Comparison of ENCODE assay signal across 8 mouse cellular contexts in genomic region chr7:58397992-58398391, GRCm38 (mm10).
DNase-seq lines count a peak whose midpoint lies in the region; ATAC-seq and TF ChIP-seq lines count a peak whose summit lies in the region.

No protein-coding gene starts in this region.

- H3K4me3 ChIP-seq in kidney, postnatal 0 days (replicated peaks; ENCODE audit: low read depth, low read length), result peak overlapping the region; percentile 50
- no peak overlapping the region; the same call in 1 of the 2 replicates for H3K4me3 ChIP-seq in kidney, adult 2 months (ENCODE audit: insufficient read depth, low read depth, low read length)
- peak overlapping the region; percentile 56 for H3K4me3 ChIP-seq in embryonic facial prominence, embryonic 14.5 days (ENCODE audit: low read depth, low read length)
- peak overlapping the region; percentile 56 for H3K4me3 ChIP-seq in limb, embryonic 13.5 days

- H3K9ac ChIP-seq in kidney, postnatal 0 days (ENCODE audit: low read depth, low read length), result peak overlapping the region; percentile 55; the same call in 1 of the 2 replicates
- H3K9ac ChIP-seq in embryonic facial prominence, embryonic 14.5 days (ENCODE audit: low read depth, low read length), result peak overlapping the region; percentile 71
- H3K9ac ChIP-seq in limb, embryonic 13.5 days, result peak overlapping the region; percentile 70

- H3K4me1 ChIP-seq in kidney, postnatal 0 days (replicated peaks; ENCODE audit: insufficient read depth, low read length), result no peaks in the 10 kb centered on the region
- H3K4me1 ChIP-seq in kidney, adult 2 months (ENCODE audit: control insufficient read depth, insufficient read depth, low read length), result peaks cover 8% of the 10 kb centered on the region
- no peaks in the 10 kb centered on the region for H3K4me1 ChIP-seq in embryonic facial prominence, embryonic 14.5 days (ENCODE audit: control insufficient read depth, insufficient read depth, low read length)
- H3K4me1 ChIP-seq in limb, embryonic 13.5 days, result peaks cover 12% of the 10 kb centered on the region; the same call in 1 of the 2 replicates

- no peaks in the 10 kb centered on the region for H3K27me3 ChIP-seq in kidney, postnatal 0 days (ENCODE audit: insufficient read depth, low read length)
- H3K27me3 ChIP-seq in kidney, adult 2 months (replicated peaks; ENCODE audit: control insufficient read depth, insufficient read depth, low read length), result no peaks in the 10 kb centered on the region
- H3K27me3 ChIP-seq in embryonic facial prominence, embryonic 14.5 days (replicated peaks; ENCODE audit: control insufficient read depth, insufficient read depth, low read length), result no peaks in the 10 kb centered on the region
- H3K27me3 ChIP-seq in limb, embryonic 13.5 days, result no peaks in the 10 kb centered on the region

- H3K27ac ChIP-seq in kidney, postnatal 0 days, result no peak overlapping the region
- H3K27ac ChIP-seq in kidney, adult 2 months (ENCODE audit: insufficient read depth, low read depth, low read length), result no peak overlapping the region
- H3K27ac ChIP-seq in embryonic facial prominence, embryonic 14.5 days (replicated peaks; ENCODE audit: low read depth, low read length), result peak overlapping the region; percentile 94
- H3K27ac ChIP-seq in limb, embryonic 13.5 days, result peak overlapping the region; percentile 85

- no peak for TF ChIP-seq POLR2A in kidney, adult 2 months (IDR thresholded peaks at IDR 0.05; ENCODE audit: low read depth, low read length)

- no peaks in the 10 kb centered on the region for H3K36me3 ChIP-seq in kidney, postnatal 0 days (ENCODE audit: insufficient read depth, low read length)
- H3K36me3 ChIP-seq in kidney, adult 2 months (ENCODE audit: control insufficient read depth, insufficient read depth, low read length), result no peaks in the 10 kb centered on the region
- H3K36me3 ChIP-seq in embryonic facial prominence, embryonic 14.5 days (ENCODE audit: control insufficient read depth, insufficient read depth, low read length), result no peaks in the 10 kb centered on the region
- no peaks in the 10 kb centered on the region for H3K36me3 ChIP-seq in limb, embryonic 13.5 days

- WGBS in kidney, postnatal 0 days, result 16% methylated on average over 6 of the region's 6 CpGs
- 21% methylated on average over 6 of the region's 6 CpGs for WGBS in kidney, adult 2 months
- 7% methylated on average over 6 of the region's 6 CpGs for WGBS in embryonic facial prominence, embryonic 14.5 days
- WGBS in limb, embryonic 13.5 days, result 25% methylated on average over 6 of the region's 6 CpGs

- DNase-seq in kidney, postnatal 0 days (ENCODE audit: low spot score), result peak; percentile 21
- DNase-seq in kidney, adult 2 months, result no peak
- peak; percentile 22 for DNase-seq in embryonic facial prominence, embryonic 14.5 days (ENCODE audit: low spot score)
- peak; percentile 53 for DNase-seq in retina, embryonic 14.5 days (ENCODE audit: low spot score)
- DNase-seq in gastrocnemius, adult 8-10 months (ENCODE audit: low spot score in 2 of 2), result no peak
- DNase-seq in gastrocnemius, adult 18-20 months (ENCODE audit: low spot score), result no peak
- DNase-seq in left cerebral cortex, adult 18-20 months (ENCODE audit: low spot score in 2 of 2), result no peak

- H3K9me3 ChIP-seq in kidney, postnatal 0 days (replicated peaks; ENCODE audit: low read length), result no peaks in the 10 kb centered on the region
- H3K9me3 ChIP-seq in embryonic facial prominence, embryonic 14.5 days (ENCODE audit: control insufficient read depth, low read length), result no peaks in the 10 kb centered on the region
- no peaks in the 10 kb centered on the region for H3K9me3 ChIP-seq in limb, embryonic 13.5 days

- H3K4me2 ChIP-seq in kidney, postnatal 0 days (ENCODE audit: low read length), result peak overlapping the region; percentile 60
- H3K4me2 ChIP-seq in embryonic facial prominence, embryonic 14.5 days (ENCODE audit: low read depth, low read length), result peak overlapping the region; percentile 57
- peak overlapping the region; percentile 67 for H3K4me2 ChIP-seq in limb, embryonic 13.5 days (replicated peaks)

- TF ChIP-seq CTCF in kidney, postnatal 0 days (IDR thresholded peaks at IDR 0.05; ENCODE audit: low read depth), result no peak
- TF ChIP-seq CTCF in kidney, adult 2 months (conservative IDR thresholded peaks at IDR 0.05; ENCODE audit: insufficient read depth, insufficient read length, low read depth, low read length), result no peak

- ATAC-seq in kidney, postnatal 0 days (replicated peaks; ENCODE audit: low FRiP score, low read depth), result no peak
- no peak for ATAC-seq in embryonic facial prominence, embryonic 14.5 days (ENCODE audit: low read depth)
- ATAC-seq in limb, embryonic 13.5 days (ENCODE audit: low FRiP score, low read depth), result no peak

Comparison
In these comparisons a context has a peak if more than half of its experiments do, and no peak if none do; other contexts are left out.
1. DNase-seq: peak in kidney, postnatal 0 days (single experiment), embryonic facial prominence, embryonic 14.5 days (single experiment) and retina, embryonic 14.5 days (single experiment); none in kidney, adult 2 months (single experiment), gastrocnemius, adult 8-10 months (0 of 2), gastrocnemius, adult 18-20 months (single experiment) and left cerebral cortex, adult 18-20 months (0 of 2).
2. H3K27ac ChIP-seq: peak in embryonic facial prominence, embryonic 14.5 days (single experiment) and limb, embryonic 13.5 days (single experiment); none in kidney, postnatal 0 days (single experiment) and kidney, adult 2 months (single experiment).
3. Peak in every context shown above with its lines, with median percentiles within 50 percentile points of each other: H3K4me2 ChIP-seq and H3K9ac ChIP-seq.